8 mouse cellular contexts compared by ENCODE assay signal in genomic region chr2:114186924-114187323, GRCm38 (mm10). TPM values are rescaled to one million over a fixed set of nuclear protein-coding genes. Genes with fewer than 3 reads are reported as not detected.
DNase-seq lines count a peak whose midpoint lies in the region; ATAC-seq and TF ChIP-seq lines count a peak whose summit lies in the region.
"Not testable (repeated sequence)": the region's sequence is repeated elsewhere in the genome, so short reads cannot be mapped to it uniquely, and the experiment has no call there.

Gene Aqr (minus strand): TSS chr2:114187024.

- H3K4me2 ChIP-seq in embryonic facial prominence, embryonic 11.5 days (ENCODE audit: low read depth, low read length); kidney, embryonic 15.5 days: not testable (repeated sequence)

- not testable (repeated sequence) for ATAC-seq in embryonic facial prominence, embryonic 11.5 days (replicated peaks; ENCODE audit: insufficient number of reproducible peaks, low FRiP score, low TSS enrichment, low read depth); kidney, embryonic 15.5 days (replicated peaks; ENCODE audit: low FRiP score); megakaryocyte, adult 5-6 weeks (ENCODE audit: poor library complexity, severe bottlenecking)

- not testable (repeated sequence) for TF ChIP-seq RAD21 in MEL (IDR thresholded peaks at IDR 0.05; ENCODE audit: low read depth, low read length)

- not testable (repeated sequence) for TF ChIP-seq POLR2A in MEL (IDR thresholded peaks at IDR 0.05; ENCODE audit: control insufficient read depth in 1 of 2, insufficient read depth in 1 of 2, low read depth in 1 of 2, low read length in 2 of 2, poor library complexity in 1 of 2); olfactory bulb, adult 2 months (IDR thresholded peaks at IDR 0.05; ENCODE audit: insufficient read depth, low read depth, low read length)

- TF ChIP-seq EP300 in MEL (IDR thresholded peaks at IDR 0.05; ENCODE audit: low read depth in 1 of 2, low read length in 2 of 2), result not testable (repeated sequence)

- DNase-seq in MEL (ENCODE audit: low read depth, low spot score); embryonic facial prominence, embryonic 11.5 days (ENCODE audit: low spot score); gastrocnemius, postnatal 10 days; heart, postnatal 25 days (ENCODE audit: low spot score); limb, embryonic 10.5 days (ENCODE audit: low spot score): not testable (repeated sequence)

- H3K36me3 ChIP-seq in MEL (ENCODE audit: control insufficient read depth in 1 of 2, insufficient read depth in 2 of 2, low read length in 2 of 2); embryonic facial prominence, embryonic 11.5 days (replicated peaks; ENCODE audit: control insufficient read depth, insufficient read depth, low read depth, low read length); kidney, embryonic 15.5 days; limb, embryonic 10.5 days: not testable (repeated sequence)

- H3K9me3 ChIP-seq in MEL (replicated peaks; ENCODE audit: insufficient read depth, low read length); embryonic facial prominence, embryonic 11.5 days (replicated peaks; ENCODE audit: control insufficient read depth, low read length); kidney, embryonic 15.5 days (replicated peaks); limb, embryonic 10.5 days (replicated peaks): not testable (repeated sequence)

- not testable (repeated sequence) for TF ChIP-seq CTCF in MEL (IDR thresholded peaks at IDR 0.05 in 2 of 3, conservative IDR thresholded peaks at IDR 0.05 in 1 of 3; ENCODE audit: control insufficient read depth in 1 of 3, insufficient read depth in 1 of 3, low read depth in 2 of 3, low read length in 3 of 3, poor library complexity in 1 of 3, severe bottlenecking in 1 of 3); olfactory bulb, adult 2 months (IDR thresholded peaks at IDR 0.05; ENCODE audit: insufficient read depth, low read depth, low read length)

- H3K79me2 ChIP-seq in MEL (ENCODE audit: control insufficient read depth, insufficient read depth, low read length, poor library complexity), result not testable (repeated sequence)

- H3K27me3 ChIP-seq in MEL (ENCODE audit: control insufficient read depth in 1 of 2, insufficient read depth in 2 of 2, low read length in 2 of 2); embryonic facial prominence, embryonic 11.5 days (ENCODE audit: control insufficient read depth, insufficient read depth, low read length); kidney, embryonic 15.5 days; limb, embryonic 10.5 days (ENCODE audit: low read depth, poor library complexity, severe bottlenecking): not testable (repeated sequence)

- not testable (repeated sequence) for H3K27ac ChIP-seq in MEL (ENCODE audit: control insufficient read depth, low read depth, low read length); embryonic facial prominence, embryonic 11.5 days (replicated peaks; ENCODE audit: low read depth, low read length); kidney, embryonic 15.5 days; limb, embryonic 10.5 days; olfactory bulb, adult 2 months (ENCODE audit: insufficient read depth, low read depth, low read length)

- not testable (repeated sequence) for H3K4me3 ChIP-seq in MEL (ENCODE audit: control insufficient read depth in 1 of 2, insufficient read depth in 1 of 2, low read depth in 2 of 2, low read length in 2 of 2); embryonic facial prominence, embryonic 11.5 days (ENCODE audit: low read depth, low read length); kidney, embryonic 15.5 days (replicated peaks); limb, embryonic 10.5 days; olfactory bulb, adult 2 months (ENCODE audit: insufficient read depth, low read depth, low read length)

- intact Hi-C loops in heart, postnatal 25 days (cut with DNase I), result not testable (repeated sequence)

- H3K9ac ChIP-seq in MEL (ENCODE audit: control insufficient read depth, low read depth, low read length, poor library complexity, severe bottlenecking); embryonic facial prominence, embryonic 11.5 days (replicated peaks; ENCODE audit: low read length); kidney, embryonic 15.5 days: not testable (repeated sequence)

- 79% methylated on average over 1 of the region's 6 CpGs for WGBS in embryonic facial prominence, embryonic 11.5 days
- WGBS in kidney, embryonic 15.5 days, result 86% methylated on average over 1 of the region's 6 CpGs
- 94% methylated on average over 1 of the region's 6 CpGs for WGBS in limb, embryonic 10.5 days
- 95% methylated on average over 1 of the region's 6 CpGs for WGBS in olfactory bulb, adult 2 months

- not testable (repeated sequence) for H3K4me1 ChIP-seq in MEL (ENCODE audit: control insufficient read depth in 1 of 2, insufficient read depth in 2 of 2, low read length in 2 of 2); embryonic facial prominence, embryonic 11.5 days (ENCODE audit: control insufficient read depth, insufficient read depth, low read length); kidney, embryonic 15.5 days; limb, embryonic 10.5 days; olfactory bulb, adult 2 months (ENCODE audit: control insufficient read depth, insufficient read depth, low read length)

RNA-seq across cellular contexts. Expression of gene Aqr, which starts in this region (rescaled TPM):
- 45.9 and 47.7 TPM in 2 replicates for total RNA-seq in MEL (2012; rRNA removed)
- polyA plus RNA-seq in MEL (2012; ENCODE audit: insufficient read depth in 1 of 2, insufficient read length in 2 of 2, low read depth in 1 of 2, low replicate concordance in 2 of 2, missing spikeins in 1 of 2), result 100 to 1,000 TPM in 1 of 2 experiments, 10 to 100 TPM in 1; 69.1 to 143 TPM
- 62.2 and 69.1 TPM in 2 replicates for polyA plus RNA-seq in embryonic facial prominence, embryonic 11.5 days (2014; fragmentation: Nextera tagmentation; extraction: Ambion mirVana)
- total RNA-seq in gastrocnemius, postnatal 10 days (2021), result 10 to 100 TPM; 12.5 to 16.8 TPM
- 10 to 100 TPM; 16.8 to 18.2 TPM for total RNA-seq in heart, postnatal 25 days (2021)
- 43.8 and 46.4 TPM in 2 replicates for polyA plus RNA-seq in kidney, embryonic 15.5 days (2015; fragmentation: Nextera tagmentation; extraction: Ambion mirVana)
- 47.9 and 49.1 TPM in 2 replicates for polyA plus RNA-seq in limb, embryonic 10.5 days (2016; fragmentation: Nextera tagmentation; extraction: Ambion mirVana)
- 35.9 and 38.2 TPM in 2 replicates for total RNA-seq in megakaryocyte, adult 5-6 weeks (2015)
- total RNA-seq in megakaryocyte, adult 5-6 weeks (2017), result 29.1 and 34.1 TPM in 2 replicates
- not detected in 2 replicates for polyA plus RNA-seq in olfactory bulb, adult 2 months (2012; ENCODE audit: insufficient read depth, insufficient read length, low replicate concordance, missing spikeins)
